Mouse (Mus musculus): ENCODE data around the gene Serpine2. TPM values are rescaled to one million over a fixed set of nuclear protein-coding genes. Genes with fewer than 3 reads are reported as not detected.

The Serpine2 gene
- polyA plus RNA-seq, 1 experiment = 18.2 TPM

GRCm38 (mm10) chr1:79882648-79883047, 21.7 kb upstream of the Serpine2 start:
- H3K79me2 ChIP-seq (ENCODE audit: control insufficient read depth, insufficient read depth) = no peaks in the 10 kb centered on the region

GRCm38 (mm10) chr1:79874741-79875140, 13.8 kb upstream of the Serpine2 start:
- no peak for TF ChIP-seq MAX (IDR thresholded peaks at IDR 0.05; ENCODE audit: low read depth)
- TF ChIP-seq E2F4 (IDR thresholded peaks at IDR 0.05; ENCODE audit: insufficient read depth) = no peak
- TF ChIP-seq MYOD1 (IDR thresholded peaks at IDR 0.05; ENCODE audit: control insufficient read depth in 1 of 3, insufficient read length in 2 of 3, low read depth in 2 of 3) = no peak
- no peak for TF ChIP-seq SRF (IDR thresholded peaks at IDR 0.05; ENCODE audit: control insufficient read depth, insufficient read length, low read depth)
- no peak for TF ChIP-seq TCF12 (IDR thresholded peaks at IDR 0.05; ENCODE audit: insufficient read depth, poor library complexity, severe bottlenecking)
- no peak for TF ChIP-seq USF1 (IDR thresholded peaks at IDR 0.05; ENCODE audit: low read depth)
- TF ChIP-seq CEBPB (IDR thresholded peaks at IDR 0.05; ENCODE audit: insufficient read depth, poor library complexity, severe bottlenecking) = no peak
- no peak for TF ChIP-seq POLR2AphosphoS2 (IDR thresholded peaks at IDR 0.05; ENCODE audit: insufficient read length, low read depth)
- TF ChIP-seq REST (IDR thresholded peaks at IDR 0.05; ENCODE audit: insufficient read depth, insufficient read length) = no peak
- H3ac ChIP-seq (ENCODE audit: control insufficient read depth, insufficient read length) = no peak overlapping the region
- no peaks in the 10 kb centered on the region for H3K27me3 ChIP-seq (ENCODE audit: control insufficient read depth, insufficient read depth, insufficient read length)
- peak overlapping the region; percentile 7 for H3K4me2 ChIP-seq (ENCODE audit: low read depth)
- no peaks in the 10 kb centered on the region for H3K36me3 ChIP-seq (ENCODE audit: control insufficient read depth, insufficient read depth)
- H3K4me3 ChIP-seq = no peak overlapping the region
- no peaks in the 10 kb centered on the region for H3K79me2 ChIP-seq (ENCODE audit: control insufficient read depth, insufficient read depth)

More at GRCm38 (mm10) chr1:79882648-79883047, 21.7 kb upstream of the Serpine2 start:
- Histone ChIP-seq H3K36me3 (ENCODE audit: control insufficient read depth, insufficient read depth) (no peaks in the 10 kb centered on the region), H3K27me3 (ENCODE audit: control insufficient read depth, insufficient read depth, insufficient read length) (no peaks in the 10 kb centered on the region), H3ac (ENCODE audit: control insufficient read depth, insufficient read length) (no peak overlapping the region), H3K4me3 (no peak overlapping the region), H3K4me2 (ENCODE audit: low read depth) (no peak overlapping the region)
- TF ChIP-seq USF1 (IDR thresholded peaks at IDR 0.05; ENCODE audit: low read depth) (no peak), POLR2A (IDR thresholded peaks at IDR 0.05; ENCODE audit: insufficient read length, low read depth) (no peak), TCF12 (IDR thresholded peaks at IDR 0.05; ENCODE audit: insufficient read depth, poor library complexity, severe bottlenecking) (no peak), POLR2AphosphoS2 (IDR thresholded peaks at IDR 0.05; ENCODE audit: insufficient read length, low read depth) (no peak), MYOD1 (IDR thresholded peaks at IDR 0.05; ENCODE audit: control insufficient read depth in 1 of 3, insufficient read length in 2 of 3, low read depth in 2 of 3) (no peak), MAX (IDR thresholded peaks at IDR 0.05; ENCODE audit: low read depth) (no peak), MYOG (IDR thresholded peaks at IDR 0.05; ENCODE audit: control insufficient read depth in 1 of 3, insufficient read depth in 1 of 3, insufficient read length in 2 of 3, low read depth in 2 of 3) (no peak), CEBPB (IDR thresholded peaks at IDR 0.05; ENCODE audit: insufficient read depth, poor library complexity, severe bottlenecking) (no peak), REST (IDR thresholded peaks at IDR 0.05; ENCODE audit: insufficient read depth, insufficient read length) (no peak), E2F4 (IDR thresholded peaks at IDR 0.05; ENCODE audit: insufficient read depth) (no peak), SRF (IDR thresholded peaks at IDR 0.05; ENCODE audit: control insufficient read depth, insufficient read length, low read depth) (no peak), TCF3 (IDR thresholded peaks at IDR 0.05; ENCODE audit: insufficient read length, low read depth) (no peak)

GRCm38 (mm10) chr1:79860411-79861039, 455 bp downstream of the Serpine2 start:
- no peak overlapping the region for H3K4me2 ChIP-seq (ENCODE audit: low read depth)
- H3ac ChIP-seq (ENCODE audit: control insufficient read depth, insufficient read length) = no peak overlapping the region
- no peak overlapping the region for H3K4me3 ChIP-seq

GRCm38 (mm10) chr1:79859975-79860374, 1.0 kb downstream of the Serpine2 start:
- H3K4me2 ChIP-seq (ENCODE audit: low read depth) = no peak overlapping the region
- TF ChIP-seq POLR2A (IDR thresholded peaks at IDR 0.05; ENCODE audit: insufficient read length, low read depth) = no peak
- TF ChIP-seq TCF3 (IDR thresholded peaks at IDR 0.05; ENCODE audit: insufficient read length, low read depth) = no peak
- TF ChIP-seq MYOD1 (IDR thresholded peaks at IDR 0.05; ENCODE audit: control insufficient read depth in 1 of 3, insufficient read length in 2 of 3, low read depth in 2 of 3) = no peak
- TF ChIP-seq CEBPB (IDR thresholded peaks at IDR 0.05; ENCODE audit: insufficient read depth, poor library complexity, severe bottlenecking) = no peak
- TF ChIP-seq POLR2AphosphoS2 (IDR thresholded peaks at IDR 0.05; ENCODE audit: insufficient read length, low read depth) = no peak
- TF ChIP-seq MYOG (IDR thresholded peaks at IDR 0.05; ENCODE audit: control insufficient read depth in 1 of 3, insufficient read depth in 1 of 3, insufficient read length in 2 of 3, low read depth in 2 of 3) = no peak
- H3ac ChIP-seq (ENCODE audit: control insufficient read depth, insufficient read length) = no peak overlapping the region
- no peaks in the 10 kb centered on the region for H3K79me2 ChIP-seq (ENCODE audit: control insufficient read depth, insufficient read depth)
- no peaks in the 10 kb centered on the region for H3K36me3 ChIP-seq (ENCODE audit: control insufficient read depth, insufficient read depth)
- H3K27me3 ChIP-seq (ENCODE audit: control insufficient read depth, insufficient read depth, insufficient read length) = no peaks in the 10 kb centered on the region
- no peak overlapping the region for H3K4me3 ChIP-seq

More at GRCm38 (mm10) chr1:79860411-79861039, 455 bp downstream of the Serpine2 start:
- Histone ChIP-seq H3K79me2 (ENCODE audit: control insufficient read depth, insufficient read depth) (no peaks in the 10 kb centered on the region), H3K36me3 (ENCODE audit: control insufficient read depth, insufficient read depth) (no peaks in the 10 kb centered on the region), H3K27me3 (ENCODE audit: control insufficient read depth, insufficient read depth, insufficient read length) (no peaks in the 10 kb centered on the region)
- no peak for TF ChIP-seq MYOD1 (IDR thresholded peaks at IDR 0.05; ENCODE audit: control insufficient read depth in 1 of 3, insufficient read length in 2 of 3, low read depth in 2 of 3)
- TF ChIP-seq SRF (IDR thresholded peaks at IDR 0.05; ENCODE audit: control insufficient read depth, insufficient read length, low read depth) = no peak
- TF ChIP-seq E2F4 (IDR thresholded peaks at IDR 0.05; ENCODE audit: insufficient read depth) = no peak
- no peak for TF ChIP-seq MAX (IDR thresholded peaks at IDR 0.05; ENCODE audit: low read depth)
- TF ChIP-seq POLR2AphosphoS2 (IDR thresholded peaks at IDR 0.05; ENCODE audit: insufficient read length, low read depth) = no peak
- no peak for TF ChIP-seq POLR2A (IDR thresholded peaks at IDR 0.05; ENCODE audit: insufficient read length, low read depth)
- TF ChIP-seq REST (IDR thresholded peaks at IDR 0.05; ENCODE audit: insufficient read depth, insufficient read length) = no peak
- no peak for TF ChIP-seq TCF3 (IDR thresholded peaks at IDR 0.05; ENCODE audit: insufficient read length, low read depth)
- no peak for TF ChIP-seq MYOG (IDR thresholded peaks at IDR 0.05; ENCODE audit: control insufficient read depth in 1 of 3, insufficient read depth in 1 of 3, insufficient read length in 2 of 3, low read depth in 2 of 3)
- no peak for TF ChIP-seq CEBPB (IDR thresholded peaks at IDR 0.05; ENCODE audit: insufficient read depth, poor library complexity, severe bottlenecking)
- no peak for TF ChIP-seq TCF12 (IDR thresholded peaks at IDR 0.05; ENCODE audit: insufficient read depth, poor library complexity, severe bottlenecking)
- no peak for TF ChIP-seq USF1 (IDR thresholded peaks at IDR 0.05; ENCODE audit: low read depth)
